Mouse (Mus musculus) kidney, embryonic 16.5 days (tissue): ENCODE measurements around the gene Erv3. TPM values are rescaled to one million over a fixed set of nuclear protein-coding genes. Genes with fewer than 3 reads are reported as not detected.

Experiments
- ATAC-seq: fragments of 200-750 bp; cut with Nextera tagmentation; 2 replicates; pipeline ENCODE4 v1.8.0; 2017; ENCODE audit warnings: moderate TSS enrichment; ENCODE audit not compliant: low FRiP score, low TSS enrichment
- H3K27ac ChIP-seq: fragments of 300-500 bp; sonication (generic); 2 replicates; pipeline ENCODE4 v1.5.1; 2014; ENCODE audit warnings: low read length
- H3K27me3 ChIP-seq: fragments of 300-500 bp; sonication (generic); 2 replicates; pipeline ENCODE4 v1.6.1; 2014; ENCODE audit warnings: low read length, control low read depth, mixed read lengths; ENCODE audit not compliant: insufficient read depth
- H3K36me3 ChIP-seq: fragments of 300-500 bp; sonication (generic); 2 replicates; pipeline ENCODE4 v1.6.1; 2014; ENCODE audit warnings: low read length, control low read depth, mixed read lengths; ENCODE audit not compliant: insufficient read depth
- H3K4me1 ChIP-seq: fragments of 300-500 bp; sonication (generic); 2 replicates; pipeline ENCODE4 v1.6.1; 2014; ENCODE audit warnings: low read length, control low read depth, mixed read lengths; ENCODE audit not compliant: insufficient read depth
- H3K4me2 ChIP-seq: fragments of 300-500 bp; sonication (generic); replicated peaks from 2 replicates; pipeline ENCODE4 v1.6.1; 2014; ENCODE audit warnings: low read depth, low read length
- H3K4me3 ChIP-seq: fragments of 300-500 bp; sonication (generic); 2 replicates; pipeline ENCODE4 v1.5.1; 2014; ENCODE audit warnings: mild to moderate bottlenecking, low read length
- H3K9ac ChIP-seq: fragments of 300-500 bp; sonication (generic); replicated peaks from 2 replicates; pipeline ENCODE4 v1.6.1; 2014; ENCODE audit warnings: low read length
- H3K9me3 ChIP-seq: fragments of 300-500 bp; sonication (generic); 2 replicates; pipeline ENCODE4 v1.6.1; 2016; ENCODE audit warnings: low read length, control low read depth
- WGBS: fragments of 180-500 bp; shearing (Covaris S2); extraction: QIAGEN DNeasy Blood & Tissue Kit; methylation state at CpG from one replicate; pipeline ENCODE4 v1.1.7; 2014; 5-methylcytosine and 5-hydroxymethylcytosine counted together
- polyA plus RNA-seq: library from polyadenylated mRNA; unstranded; fragments of >200 nt; fragmentation: Nextera tagmentation; extraction: Ambion mirVana; gene quantifications from 2 replicates; pipeline ENCODE4 v1.2.1, GENCODE M21; 2015

Gene Erv3
- polyA plus RNA-seq, 1 experiment from 2014 or later, result not detected

DNA sequence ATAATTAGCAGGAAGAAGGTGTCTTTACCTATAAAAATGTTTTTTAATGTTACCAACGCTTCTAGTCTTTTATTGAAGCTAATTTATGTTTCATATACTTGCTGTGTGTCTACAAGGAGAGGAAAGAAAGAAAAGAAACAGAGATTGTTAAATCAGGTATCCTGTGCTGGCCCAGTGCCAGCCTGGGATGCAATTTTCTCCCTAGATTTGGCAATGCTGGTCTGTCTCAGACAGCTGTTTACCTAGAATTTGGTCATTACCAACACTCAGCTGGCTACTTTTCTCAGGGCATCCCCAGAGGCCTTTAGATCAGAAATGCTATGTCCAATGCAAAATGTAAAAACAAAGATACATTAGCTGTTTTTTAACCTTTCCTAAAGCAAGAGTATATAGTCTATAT is 13.8 kb upstream of the Erv3 start:
- no peak for ATAC-seq
- Histone ChIP-seq H3K27ac (no peak overlapping the region), H3K9ac (no peak overlapping the region), H3K36me3 (no peaks in the 10 kb centered on the region), H3K27me3 (no peaks in the 10 kb centered on the region), H3K4me2 (no peak overlapping the region), H3K4me3 (no peak overlapping the region), H3K9me3 (peaks cover 3% of the 10 kb centered on the region), H3K4me1 (no peaks in the 10 kb centered on the region)
- WGBS, result 66% methylated on average over 1 of the region's 1 CpGs

DNA sequence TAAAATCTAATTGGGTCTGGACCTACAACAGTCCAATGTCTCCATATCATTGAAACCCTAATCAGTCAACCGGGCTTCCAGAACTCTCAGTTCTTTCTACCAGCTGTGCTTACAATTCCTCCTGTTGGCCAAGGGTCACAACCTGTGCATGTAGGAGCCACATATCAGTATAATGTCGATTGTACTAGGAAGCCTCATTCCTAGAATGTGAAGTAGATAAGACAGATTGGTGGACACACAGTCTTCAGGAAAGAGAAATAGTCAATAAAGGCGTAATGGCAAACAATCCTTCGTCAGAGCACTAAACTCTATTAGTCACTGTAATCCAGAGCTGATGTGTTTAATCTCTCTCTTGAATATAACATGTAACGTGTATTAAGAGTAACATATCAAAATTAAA is 9.4 kb upstream of the Erv3 start:
- no peaks in the 10 kb centered on the region for H3K36me3 ChIP-seq
- H3K27ac ChIP-seq, result no peak overlapping the region
- H3K9me3 ChIP-seq, result peaks cover 3% of the 10 kb centered on the region
- H3K9ac ChIP-seq, result no peak overlapping the region
- ATAC-seq, result no peak
- no peak overlapping the region for H3K4me2 ChIP-seq
- 86% methylated on average over 5 of the region's 5 CpGs for WGBS
- no peaks in the 10 kb centered on the region for H3K27me3 ChIP-seq
- no peak overlapping the region for H3K4me3 ChIP-seq
- no peaks in the 10 kb centered on the region for H3K4me1 ChIP-seq

DNA sequence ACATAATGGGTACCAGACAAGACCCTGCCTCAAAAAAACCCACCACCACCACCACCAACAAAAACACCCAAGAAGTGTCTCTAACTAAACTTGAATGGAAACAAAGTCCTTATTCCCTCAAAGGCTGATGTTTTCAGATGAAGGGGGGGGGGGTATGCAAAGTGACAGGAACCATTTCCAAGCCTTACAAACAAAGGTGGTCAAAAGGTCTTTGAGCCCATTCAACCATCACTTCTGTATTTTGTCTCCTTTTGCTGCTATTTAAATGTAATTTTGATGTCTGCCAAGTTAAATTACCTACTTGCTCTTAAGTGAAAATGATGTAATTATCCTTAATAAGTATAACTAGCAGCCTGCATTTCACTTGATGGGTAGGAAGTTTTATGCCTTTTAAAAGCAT is 7.1 kb upstream of the Erv3 start:
- H3K27ac ChIP-seq, result no peak overlapping the region
- no peak overlapping the region for H3K4me3 ChIP-seq
- no peak for ATAC-seq
- H3K27me3 ChIP-seq, result no peaks in the 10 kb centered on the region
- H3K4me1 ChIP-seq, result no peaks in the 10 kb centered on the region
- no peaks in the 10 kb centered on the region; the same call in 1 of the 2 replicates for H3K9me3 ChIP-seq
- H3K36me3 ChIP-seq, result no peaks in the 10 kb centered on the region
- no peak overlapping the region for H3K4me2 ChIP-seq
- no peak overlapping the region for H3K9ac ChIP-seq

DNA sequence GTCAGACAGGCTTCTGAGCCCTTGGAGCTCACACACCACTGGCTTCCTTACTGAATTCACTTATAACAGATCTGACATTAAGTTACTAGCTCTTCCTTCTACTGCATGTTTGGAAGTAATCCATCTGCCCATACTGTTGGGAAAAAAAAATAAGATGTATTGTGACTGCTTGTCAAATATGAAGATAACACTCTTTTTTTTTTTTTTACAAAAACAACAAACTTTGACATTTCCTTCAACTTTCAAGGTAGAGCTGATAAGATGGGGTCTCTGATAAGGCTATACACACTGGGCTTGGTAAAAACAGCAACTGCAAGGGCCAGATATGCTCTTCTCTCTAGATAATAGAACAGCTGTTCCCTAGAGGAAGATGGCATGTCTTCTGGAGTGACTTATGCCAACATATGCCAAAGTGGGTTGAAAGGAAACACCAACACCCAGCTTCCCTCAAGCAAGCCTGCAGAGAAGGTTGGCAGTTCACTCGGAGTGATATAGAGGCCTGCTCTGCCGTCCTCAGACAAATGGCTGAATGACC is 4.8 kb upstream of the Erv3 start:
- Histone ChIP-seq H3K27ac (no peak overlapping the region), H3K4me3 (no peak overlapping the region), H3K4me1 (no peaks in the 10 kb centered on the region), H3K36me3 (no peaks in the 10 kb centered on the region), H3K27me3 (no peaks in the 10 kb centered on the region), H3K9me3 (no peaks in the 10 kb centered on the region), H3K9ac (no peak overlapping the region), H3K4me2 (no peak overlapping the region)
- no peak for ATAC-seq
- 75% methylated on average over 2 of the region's 2 CpGs for WGBS

DNA sequence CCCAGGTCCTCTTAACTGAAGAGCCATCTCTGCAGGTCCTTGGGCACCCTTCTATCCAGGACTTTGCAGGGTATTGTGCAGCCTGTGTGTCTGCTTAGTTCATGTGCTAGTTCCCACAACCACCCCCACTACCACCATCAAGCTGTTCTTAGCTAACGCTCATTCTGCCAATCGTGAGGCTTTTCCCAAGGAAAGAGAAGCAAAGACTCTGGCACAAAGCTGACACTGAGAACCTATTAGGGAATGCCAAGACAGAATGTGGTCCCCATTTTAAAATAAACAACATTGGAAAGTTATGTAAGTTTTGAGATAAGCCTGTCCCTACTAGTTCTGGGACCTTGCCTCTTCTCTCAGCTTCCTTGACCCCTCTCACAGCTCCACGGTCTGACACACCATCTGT is 3.9 kb upstream of the Erv3 start:
- 80% methylated on average over 3 of the region's 3 CpGs for WGBS
- no peaks in the 10 kb centered on the region for H3K4me1 ChIP-seq
- no peak overlapping the region for H3K4me3 ChIP-seq
- H3K36me3 ChIP-seq, result no peaks in the 10 kb centered on the region
- H3K27me3 ChIP-seq, result no peaks in the 10 kb centered on the region
- no peak overlapping the region for H3K9ac ChIP-seq
- no peaks in the 10 kb centered on the region for H3K9me3 ChIP-seq
- no peak overlapping the region for H3K27ac ChIP-seq
- ATAC-seq, result no peak
- no peak overlapping the region for H3K4me2 ChIP-seq

DNA sequence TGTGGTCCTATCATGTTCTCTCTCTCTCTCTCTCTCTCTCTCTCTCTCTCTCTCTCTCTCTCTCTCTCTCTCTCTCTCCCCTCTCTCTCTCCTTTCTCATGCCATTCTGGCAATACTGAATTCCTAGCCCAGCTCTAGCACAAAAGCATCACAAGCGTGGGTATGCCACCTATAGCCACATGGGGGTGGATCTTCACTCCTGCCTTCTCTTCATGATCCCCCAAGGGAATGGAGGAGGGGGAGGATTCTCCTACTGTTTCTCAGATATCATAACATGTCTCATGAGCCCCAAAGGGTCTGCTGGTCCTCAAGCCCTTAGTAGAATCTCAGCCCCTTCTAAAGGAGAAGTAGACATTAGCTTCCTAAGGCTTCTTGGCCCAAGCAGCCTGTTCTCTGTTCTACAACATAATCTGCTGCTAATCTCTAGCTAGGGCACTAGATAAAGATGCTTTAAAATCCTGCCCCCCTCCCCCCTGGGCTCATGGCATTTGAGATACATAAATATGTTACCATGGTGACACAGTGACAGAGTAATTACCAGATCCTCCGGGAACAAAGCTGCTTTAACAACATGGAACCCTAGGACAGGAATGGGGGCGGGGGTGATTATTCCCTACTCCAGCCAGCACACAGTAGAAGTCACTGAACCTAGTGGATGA is 3.2 kb upstream of the Erv3 start:
- H3K4me1 ChIP-seq, result no peaks in the 10 kb centered on the region
- no peaks in the 10 kb centered on the region for H3K36me3 ChIP-seq
- H3K9ac ChIP-seq, result no peak overlapping the region
- H3K27me3 ChIP-seq, result no peaks in the 10 kb centered on the region
- no peaks in the 10 kb centered on the region for H3K9me3 ChIP-seq
- H3K4me2 ChIP-seq, result no peak overlapping the region
- 63% methylated on average over 3 of the region's 3 CpGs for WGBS
- H3K4me3 ChIP-seq, result no peak overlapping the region
- H3K27ac ChIP-seq, result no peak overlapping the region
- ATAC-seq, result no peak

DNA sequence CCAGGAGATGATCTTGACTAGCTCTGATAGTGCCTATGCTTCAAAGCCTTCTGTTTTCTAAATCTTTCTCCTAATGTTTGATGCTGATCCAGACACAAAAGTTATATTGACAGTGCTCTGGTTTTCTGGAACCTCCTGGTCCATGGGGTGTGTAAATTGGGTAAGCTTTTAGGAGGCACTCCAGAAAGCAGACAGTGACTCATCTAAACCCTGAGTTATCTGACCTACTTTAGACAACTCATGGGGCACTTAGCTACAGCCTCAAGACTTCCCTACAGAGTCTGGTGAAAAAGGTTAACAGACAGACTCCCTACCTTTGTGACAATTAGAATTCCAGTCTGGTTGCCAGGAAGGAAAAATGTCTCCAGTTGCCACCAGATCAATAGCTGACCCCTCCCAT is 1.7 kb downstream of the Erv3 start:
- Histone ChIP-seq H3K27me3 (no peaks in the 10 kb centered on the region), H3K9ac (no peak overlapping the region), H3K9me3 (no peaks in the 10 kb centered on the region), H3K4me2 (no peak overlapping the region), H3K36me3 (no peaks in the 10 kb centered on the region), H3K4me1 (no peaks in the 10 kb centered on the region), H3K4me3 (no peak overlapping the region), H3K27ac (no peak overlapping the region)
- ATAC-seq, result no peak

DNA sequence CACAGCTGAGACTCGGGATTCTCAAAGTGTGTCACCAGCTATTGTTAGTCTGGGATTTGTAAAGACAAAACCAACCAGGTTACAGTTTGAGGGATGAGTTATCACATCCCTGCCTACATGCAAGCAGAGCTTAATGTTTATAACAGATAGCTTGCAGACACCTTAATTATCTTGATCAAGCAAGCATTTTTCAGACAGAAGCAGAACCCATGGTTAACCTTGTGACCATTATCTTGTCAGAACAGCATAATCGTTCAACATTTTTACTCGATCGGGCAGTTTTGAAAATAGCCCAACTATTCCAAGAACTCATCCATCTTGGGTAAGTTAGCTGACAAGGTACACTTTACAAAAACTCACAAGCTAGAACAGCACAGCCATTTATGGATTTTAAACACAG is 5.8 kb downstream of the Erv3 start:
- no peak for ATAC-seq
- H3K9me3 ChIP-seq, result no peaks in the 10 kb centered on the region
- no peak overlapping the region for H3K9ac ChIP-seq
- H3K27me3 ChIP-seq, result no peaks in the 10 kb centered on the region
- H3K27ac ChIP-seq, result no peak overlapping the region
- WGBS, result 79% methylated on average over 4 of the region's 4 CpGs
- no peak overlapping the region for H3K4me3 ChIP-seq
- H3K4me2 ChIP-seq, result no peak overlapping the region
- no peaks in the 10 kb centered on the region for H3K4me1 ChIP-seq
- no peaks in the 10 kb centered on the region for H3K36me3 ChIP-seq

DNA sequence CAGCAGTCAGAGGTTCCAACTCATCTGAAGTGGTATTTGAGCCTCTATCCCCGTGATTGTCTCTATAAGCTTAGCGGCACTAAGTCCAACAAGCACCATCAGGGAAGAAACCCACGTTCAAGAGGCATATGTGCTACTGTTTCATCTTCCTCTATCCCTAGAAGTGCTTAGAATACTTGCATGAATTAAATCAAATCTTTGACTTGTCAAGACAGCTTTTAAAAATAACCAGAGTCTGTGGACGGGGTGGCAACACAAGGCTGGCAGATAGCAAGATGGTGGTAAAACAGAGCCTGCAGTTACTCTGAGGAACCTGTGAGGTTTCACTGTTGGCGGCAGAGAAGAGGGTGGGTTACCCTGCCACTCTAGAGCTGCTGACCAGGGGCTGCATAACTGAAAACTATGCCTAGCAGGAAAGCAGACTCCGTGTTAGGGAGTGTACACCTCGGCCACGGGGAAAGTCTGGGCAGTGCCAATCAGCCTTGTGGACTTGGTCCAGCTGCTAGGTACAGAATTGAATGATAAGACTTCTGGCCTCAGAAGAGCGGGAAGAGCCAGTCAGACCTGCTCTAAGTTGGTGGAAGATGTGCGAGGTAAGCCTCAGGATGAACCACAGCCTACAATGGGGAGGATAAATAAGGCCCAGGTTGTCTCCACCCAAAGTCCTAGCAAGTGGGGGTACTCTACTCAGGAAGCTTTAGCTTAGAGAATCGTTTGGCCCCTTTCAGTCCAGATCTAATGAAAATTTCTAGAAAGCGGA is 8.0 kb downstream of the Erv3 start:
- no peaks in the 10 kb centered on the region for H3K36me3 ChIP-seq
- H3K4me3 ChIP-seq, result no peak overlapping the region
- no peak overlapping the region for H3K9ac ChIP-seq
- H3K4me1 ChIP-seq, result no peaks in the 10 kb centered on the region
- no peaks in the 10 kb centered on the region for H3K9me3 ChIP-seq
- H3K27ac ChIP-seq, result no peak overlapping the region
- 89% methylated on average over 12 of the region's 12 CpGs for WGBS
- H3K4me2 ChIP-seq, result no peak overlapping the region
- no peak for ATAC-seq
- no peaks in the 10 kb centered on the region for H3K27me3 ChIP-seq

DNA sequence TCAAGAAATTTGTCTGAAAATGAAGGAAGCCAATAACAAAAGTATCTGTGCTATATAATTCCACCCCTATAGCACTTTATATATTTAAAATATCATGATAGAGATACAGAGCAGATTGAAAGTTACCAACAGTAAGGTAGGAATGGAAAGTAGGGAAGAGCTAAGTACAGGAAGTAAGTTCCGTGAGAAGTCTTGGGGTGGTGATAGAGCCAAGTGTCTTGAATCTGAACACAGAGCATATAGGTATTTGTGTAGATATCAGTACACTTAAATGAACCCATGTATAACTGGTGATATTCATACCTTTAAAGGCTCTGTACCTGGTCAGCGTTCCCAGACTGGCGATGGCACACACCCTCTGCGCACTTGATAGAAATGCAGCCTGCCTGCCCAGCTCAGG is 9.5 kb downstream of the Erv3 start:
- Histone ChIP-seq H3K9ac (no peak overlapping the region), H3K4me3 (no peak overlapping the region), H3K36me3 (no peaks in the 10 kb centered on the region), H3K27me3 (no peaks in the 10 kb centered on the region), H3K27ac (no peak overlapping the region), H3K4me2 (no peak overlapping the region), H3K9me3 (no peaks in the 10 kb centered on the region), H3K4me1 (no peaks in the 10 kb centered on the region)
- WGBS, result 95% methylated on average over 4 of the region's 4 CpGs
- no peak for ATAC-seq
